Mouse (Mus musculus): ENCODE measurements around the gene Ube2u. TPM values are rescaled to one million over a fixed set of nuclear protein-coding genes. Genes with fewer than 3 reads are reported as not detected.
A peak's percentile ranks its signal among the peaks of the same experiment; 100 is the strongest.

The Ube2u gene
- polyA plus RNA-seq, 1 experiment from 2014 or later: 0.12 TPM

DNA sequence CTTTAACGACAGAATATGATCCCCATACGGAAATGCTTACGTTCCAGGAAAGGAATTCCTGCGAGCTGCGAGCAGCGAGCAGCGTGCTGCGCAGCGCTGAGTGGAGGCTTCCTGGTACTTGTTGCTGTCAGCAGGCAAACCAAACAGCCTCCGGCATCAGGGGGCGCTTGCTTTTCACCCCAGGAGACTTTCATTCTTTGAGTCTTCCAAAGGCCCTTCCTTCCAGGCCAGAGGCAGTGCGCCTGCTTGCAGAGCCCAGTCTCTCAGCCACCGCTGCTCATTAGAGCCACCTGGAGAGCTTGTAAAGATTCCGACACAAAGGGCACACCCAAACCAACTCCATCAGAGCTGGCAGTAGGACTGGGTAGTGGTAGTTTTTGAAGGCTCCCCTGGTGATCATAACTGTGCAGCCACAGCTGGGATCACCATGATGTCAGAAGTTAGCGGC lies 48.9 kb downstream of the Ube2u start:
- ATAC-seq (ENCODE audit: insufficient read depth, low FRiP score): peak; percentile 77; the same call in 1 of the 2 replicates
- no peak overlapping the region for H3K27ac ChIP-seq (ENCODE audit: low read length)
- H3K36me3 ChIP-seq (ENCODE audit: control insufficient read depth, insufficient read depth, low read length): no peaks in the 10 kb centered on the region
- 7% methylated on average over 15 of the region's 15 CpGs for WGBS
- H3K4me1 ChIP-seq (ENCODE audit: control insufficient read depth, insufficient read depth, low read length): peaks cover 9% of the 10 kb centered on the region; the same call in 1 of the 2 replicates
- peak overlapping the region; percentile 52 for H3K9ac ChIP-seq (ENCODE audit: low read length)
- no peaks in the 10 kb centered on the region for H3K27me3 ChIP-seq (ENCODE audit: control insufficient read depth, insufficient read depth, low read length)
- peak overlapping the region; percentile 33 for H3K4me3 ChIP-seq (replicated peaks; ENCODE audit: low read length)
- H3K9me3 ChIP-seq (replicated peaks; ENCODE audit: control insufficient read depth, low read length): no peaks in the 10 kb centered on the region
- peak overlapping the region; percentile 50 for H3K4me2 ChIP-seq (ENCODE audit: low read depth, low read length)

DNA sequence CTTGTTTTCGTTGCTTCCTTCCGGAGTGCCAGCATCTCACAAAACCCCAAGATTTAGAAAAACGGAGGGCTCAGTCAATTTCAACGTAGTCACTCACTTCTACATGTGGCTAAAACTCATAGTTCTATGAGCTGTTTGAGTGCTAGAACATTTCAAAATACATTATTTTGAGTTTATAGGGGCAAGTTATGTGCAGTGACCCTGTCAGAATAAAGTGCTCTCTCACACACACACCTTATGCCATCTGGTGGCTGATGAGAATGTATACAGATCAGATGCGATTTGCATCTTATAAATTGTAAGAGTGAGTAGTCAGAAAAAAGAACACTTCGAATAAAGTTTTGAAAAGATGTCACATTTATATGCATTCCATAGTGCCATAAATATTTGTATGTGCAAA lies 55.0 kb downstream of the Ube2u start:
- H3K4me1 ChIP-seq (ENCODE audit: control insufficient read depth, insufficient read depth, low read length): no peaks in the 10 kb centered on the region
- WGBS: 63% methylated on average over 6 of the region's 6 CpGs
- H3K9me3 ChIP-seq (replicated peaks; ENCODE audit: control insufficient read depth, low read length): no peaks in the 10 kb centered on the region
- H3K36me3 ChIP-seq (ENCODE audit: control insufficient read depth, insufficient read depth, low read length): no peaks in the 10 kb centered on the region
- H3K4me3 ChIP-seq (replicated peaks; ENCODE audit: low read length): no peak overlapping the region
- no peaks in the 10 kb centered on the region for H3K27me3 ChIP-seq (ENCODE audit: control insufficient read depth, insufficient read depth, low read length)
- no peak for ATAC-seq (ENCODE audit: insufficient read depth, low FRiP score)
- no peak overlapping the region for H3K27ac ChIP-seq (ENCODE audit: low read length)
- no peak overlapping the region for H3K4me2 ChIP-seq (ENCODE audit: low read depth, low read length)
- H3K9ac ChIP-seq (ENCODE audit: low read length): no peak overlapping the region

GRCm38 (mm10) chr4:100534946-100535345 lies 56.3 kb downstream of the Ube2u start:
- Histone ChIP-seq H3K27ac (ENCODE audit: low read length) (no peak overlapping the region), H3K9ac (ENCODE audit: low read length) (no peak overlapping the region), H3K36me3 (ENCODE audit: control insufficient read depth, insufficient read depth, low read length) (no peaks in the 10 kb centered on the region), H3K4me2 (ENCODE audit: low read depth, low read length) (no peak overlapping the region), H3K9me3 (replicated peaks; ENCODE audit: control insufficient read depth, low read length) (no peaks in the 10 kb centered on the region), H3K4me1 (ENCODE audit: control insufficient read depth, insufficient read depth, low read length) (peaks cover 2% of the 10 kb centered on the region; the same call in 1 of the 2 replicates), H3K27me3 (ENCODE audit: control insufficient read depth, insufficient read depth, low read length) (no peaks in the 10 kb centered on the region), H3K4me3 (replicated peaks; ENCODE audit: low read length) (no peak overlapping the region)
- no peak for ATAC-seq (ENCODE audit: insufficient read depth, low FRiP score)
- WGBS: 85% methylated on average over 3 of the region's 3 CpGs

DNA sequence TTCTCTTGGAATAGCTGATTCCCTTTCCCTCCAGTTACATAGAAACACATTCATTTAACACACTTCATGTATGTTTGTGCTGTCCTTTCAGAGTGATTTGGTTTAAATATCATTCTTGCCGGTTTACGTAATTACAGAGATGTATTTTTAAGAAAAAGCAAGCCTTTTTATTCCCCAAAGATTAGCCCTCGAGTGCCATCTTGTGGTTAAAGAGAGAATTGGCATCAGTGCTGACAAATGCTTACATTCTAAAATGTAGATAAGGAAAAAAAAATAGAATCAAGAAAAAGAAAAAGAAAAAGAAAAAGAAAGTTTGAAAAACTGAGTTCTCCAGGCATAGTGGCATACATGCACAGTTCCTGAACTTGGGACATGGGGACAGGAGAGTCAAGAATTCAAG lies 59.2 kb downstream of the Ube2u start:
- no peaks in the 10 kb centered on the region for H3K9me3 ChIP-seq (replicated peaks; ENCODE audit: control insufficient read depth, low read length)
- WGBS: 3% methylated on average over 3 of the region's 3 CpGs
- H3K4me1 ChIP-seq (ENCODE audit: control insufficient read depth, insufficient read depth, low read length): peaks cover 2% of the 10 kb centered on the region; the same call in 1 of the 2 replicates
- ATAC-seq (ENCODE audit: insufficient read depth, low FRiP score): no peak
- no peaks in the 10 kb centered on the region for H3K36me3 ChIP-seq (ENCODE audit: control insufficient read depth, insufficient read depth, low read length)
- no peak overlapping the region for H3K4me3 ChIP-seq (replicated peaks; ENCODE audit: low read length)
- H3K4me2 ChIP-seq (ENCODE audit: low read depth, low read length): no peak overlapping the region
- no peak overlapping the region for H3K9ac ChIP-seq (ENCODE audit: low read length)
- no peaks in the 10 kb centered on the region for H3K27me3 ChIP-seq (ENCODE audit: control insufficient read depth, insufficient read depth, low read length)
- H3K27ac ChIP-seq (ENCODE audit: low read length): no peak overlapping the region

- Histone ChIP-seq H3K36me3 (ENCODE audit: control insufficient read depth, insufficient read depth, low read length) (no peaks in the 10 kb centered on the region), H3K9me3 (replicated peaks; ENCODE audit: control insufficient read depth, low read length) (no peaks in the 10 kb centered on the region), H3K4me2 (ENCODE audit: low read depth, low read length) (no peak overlapping the region), H3K4me3 (replicated peaks; ENCODE audit: low read length) (no peak overlapping the region), H3K9ac (ENCODE audit: low read length) (no peak overlapping the region), H3K4me1 (ENCODE audit: control insufficient read depth, insufficient read depth, low read length) (peaks cover 2% of the 10 kb centered on the region; the same call in 1 of the 2 replicates), H3K27me3 (ENCODE audit: control insufficient read depth, insufficient read depth, low read length) (no peaks in the 10 kb centered on the region), H3K27ac (ENCODE audit: low read length) (peak overlapping the region; percentile 62)
- WGBS: 47% methylated on average over 3 of the region's 3 CpGs
- ATAC-seq (ENCODE audit: insufficient read depth, low FRiP score): peak; percentile 78; the same call in 1 of the 2 replicates
Observed at GRCm38 (mm10) chr4:100539483-100539882, 60.8 kb downstream of the Ube2u start.

- H3K9me3 ChIP-seq (replicated peaks; ENCODE audit: control insufficient read depth, low read length): no peaks in the 10 kb centered on the region
- H3K9ac ChIP-seq (ENCODE audit: low read length): no peak overlapping the region
- no peak for ATAC-seq (ENCODE audit: insufficient read depth, low FRiP score)
- H3K27ac ChIP-seq (ENCODE audit: low read length): no peak overlapping the region
- no peaks in the 10 kb centered on the region for H3K36me3 ChIP-seq (ENCODE audit: control insufficient read depth, insufficient read depth, low read length)
- H3K4me3 ChIP-seq (replicated peaks; ENCODE audit: low read length): no peak overlapping the region
- H3K4me2 ChIP-seq (ENCODE audit: low read depth, low read length): no peak overlapping the region
- H3K27me3 ChIP-seq (ENCODE audit: control insufficient read depth, insufficient read depth, low read length): no peaks in the 10 kb centered on the region
- WGBS: 55% methylated on average over 4 of the region's 4 CpGs
- no peaks in the 10 kb centered on the region for H3K4me1 ChIP-seq (ENCODE audit: control insufficient read depth, insufficient read depth, low read length)
Observed at GRCm38 (mm10) chr4:100547905-100548304, 69.3 kb downstream of the Ube2u start.

DNA sequence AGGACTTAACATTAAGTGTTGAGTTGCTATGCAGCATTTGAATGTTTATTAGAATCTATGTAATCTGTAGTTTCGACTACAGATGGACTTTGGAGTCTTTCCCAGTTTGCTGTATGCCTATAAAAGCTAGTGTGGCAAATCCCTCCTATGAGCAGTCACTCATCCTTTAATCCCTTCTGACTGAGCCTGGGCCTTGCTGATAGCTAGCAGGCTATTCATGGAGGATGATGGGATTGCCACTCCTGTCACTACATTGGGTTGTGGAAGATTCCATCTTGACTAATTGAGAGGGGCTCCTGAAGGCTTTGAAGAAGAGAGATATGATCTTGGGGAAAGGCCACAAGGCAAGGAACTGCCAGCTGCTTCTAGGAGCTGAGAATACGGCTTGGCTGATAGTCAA lies 74.6 kb downstream of the Ube2u start:
- no peaks in the 10 kb centered on the region for H3K4me1 ChIP-seq (ENCODE audit: control insufficient read depth, insufficient read depth, low read length)
- no peak overlapping the region for H3K4me3 ChIP-seq (replicated peaks; ENCODE audit: low read length)
- no peak overlapping the region for H3K4me2 ChIP-seq (ENCODE audit: low read depth, low read length)
- no peak overlapping the region for H3K27ac ChIP-seq (ENCODE audit: low read length)
- no peaks in the 10 kb centered on the region for H3K9me3 ChIP-seq (replicated peaks; ENCODE audit: control insufficient read depth, low read length)
- no peak for ATAC-seq (ENCODE audit: insufficient read depth, low FRiP score)
- H3K9ac ChIP-seq (ENCODE audit: low read length): no peak overlapping the region
- WGBS: 64% methylated on average over 2 of the region's 2 CpGs
- H3K36me3 ChIP-seq (ENCODE audit: control insufficient read depth, insufficient read depth, low read length): no peaks in the 10 kb centered on the region
- no peaks in the 10 kb centered on the region for H3K27me3 ChIP-seq (ENCODE audit: control insufficient read depth, insufficient read depth, low read length)

GRCm38 (mm10) chr4:100588236-100589206 lies 109.9 kb downstream of the Ube2u start:
- no peaks in the 10 kb centered on the region for H3K9me3 ChIP-seq (replicated peaks; ENCODE audit: control insufficient read depth, low read length)
- peak; percentile 76; the same call in 1 of the 2 replicates for ATAC-seq (ENCODE audit: insufficient read depth, low FRiP score)
- 0 out of 2 replicates have a peak, but pooled peaks cover 6% of the 10 kb centered on the region for H3K4me1 ChIP-seq (ENCODE audit: control insufficient read depth, insufficient read depth, low read length)
- no peaks in the 10 kb centered on the region for H3K36me3 ChIP-seq (ENCODE audit: control insufficient read depth, insufficient read depth, low read length)
- H3K9ac ChIP-seq (ENCODE audit: low read length): peak overlapping the region; percentile 59
- H3K27me3 ChIP-seq (ENCODE audit: control insufficient read depth, insufficient read depth, low read length): no peaks in the 10 kb centered on the region
- H3K27ac ChIP-seq (ENCODE audit: low read length): no peak overlapping the region
- 7% methylated on average over 21 of the region's 21 CpGs for WGBS
- peak overlapping the region; percentile 61 for H3K4me2 ChIP-seq (ENCODE audit: low read depth, low read length)
- H3K4me3 ChIP-seq (replicated peaks; ENCODE audit: low read length): peak overlapping the region; percentile 39

GRCm38 (mm10) chr4:100595771-100596170 lies 117.1 kb downstream of the Ube2u start:
- Histone ChIP-seq H3K27ac (ENCODE audit: low read length) (no peak overlapping the region), H3K36me3 (ENCODE audit: control insufficient read depth, insufficient read depth, low read length) (no peaks in the 10 kb centered on the region), H3K4me2 (ENCODE audit: low read depth, low read length) (no peak overlapping the region), H3K4me3 (replicated peaks; ENCODE audit: low read length) (no peak overlapping the region), H3K9me3 (replicated peaks; ENCODE audit: control insufficient read depth, low read length) (peaks cover 3% of the 10 kb centered on the region; the same call in 1 of the 2 replicates), H3K4me1 (ENCODE audit: control insufficient read depth, insufficient read depth, low read length) (no peaks in the 10 kb centered on the region), H3K9ac (ENCODE audit: low read length) (no peak overlapping the region), H3K27me3 (ENCODE audit: control insufficient read depth, insufficient read depth, low read length) (no peaks in the 10 kb centered on the region)
- 88% methylated on average over 4 of the region's 4 CpGs for WGBS
- no peak for ATAC-seq (ENCODE audit: insufficient read depth, low FRiP score)
